In genomic region chr11:48798984-48799920, GRCm38 (mm10) we compare ENCODE assay signal across 8 mouse cellular contexts. TPM values are rescaled to one million over a fixed set of nuclear protein-coding genes. Genes with fewer than 3 reads are reported as not detected.
DNase-seq lines count a peak whose midpoint lies in the region; ATAC-seq and TF ChIP-seq lines count a peak whose summit lies in the region.

No protein-coding gene starts in this region.

- no peak for DNase-seq in heart, adult 9 months (ENCODE audit: low spot score in 2 of 2)
- peak; percentile 65 for DNase-seq in MEL (ENCODE audit: low read depth, low spot score)
- no peak for DNase-seq in liver, postnatal 0 days
- no peak for DNase-seq in layer of hippocampus, adult 11-12 months (ENCODE audit: low spot score)
- DNase-seq in left cerebral cortex, adult 11 months (ENCODE audit: low spot score): no peak
- no peak for DNase-seq in T-cell, adult 2 months (ENCODE audit: low spot score)

- no peak for TF ChIP-seq EP300 in MEL (IDR thresholded peaks at IDR 0.05; ENCODE audit: low read depth in 1 of 2, low read length in 2 of 2)
- TF ChIP-seq EP300 in liver, postnatal 0 days (IDR thresholded peaks at IDR 0.05; ENCODE audit: low read depth): no peak

- peaks cover 24% of the 10 kb centered on the region for H3K36me3 ChIP-seq in heart, embryonic 16.5 days (ENCODE audit: control insufficient read depth, insufficient read depth)
- peaks cover 31 to 37% of the 10 kb centered on the region in 2 experiments for H3K36me3 ChIP-seq in MEL (ENCODE audit: control insufficient read depth in 1 of 2, insufficient read depth in 2 of 2, low read length in 2 of 2)
- H3K36me3 ChIP-seq in forebrain, embryonic 15.5 days: peaks cover 25% of the 10 kb centered on the region
- H3K36me3 ChIP-seq in liver, postnatal 0 days (replicated peaks; ENCODE audit: insufficient read depth, low read length): peaks cover 28% of the 10 kb centered on the region

- H3K9me3 ChIP-seq in heart, embryonic 16.5 days (replicated peaks; ENCODE audit: control insufficient read depth, low read length): no peaks in the 10 kb centered on the region
- H3K9me3 ChIP-seq in MEL (replicated peaks; ENCODE audit: insufficient read depth, low read length): no peaks in the 10 kb centered on the region
- no peaks in the 10 kb centered on the region for H3K9me3 ChIP-seq in forebrain, embryonic 15.5 days
- H3K9me3 ChIP-seq in liver, postnatal 0 days (ENCODE audit: low read length): no peaks in the 10 kb centered on the region

- no peaks in the 10 kb centered on the region for H3K27me3 ChIP-seq in heart, embryonic 16.5 days (ENCODE audit: control insufficient read depth, insufficient read depth, low read length)
- no peaks in the 10 kb centered on the region for H3K27me3 ChIP-seq in MEL (ENCODE audit: control insufficient read depth in 1 of 2, insufficient read depth in 2 of 2, low read length in 2 of 2)
- no peaks in the 10 kb centered on the region for H3K27me3 ChIP-seq in forebrain, embryonic 15.5 days
- H3K27me3 ChIP-seq in liver, postnatal 0 days (ENCODE audit: insufficient read depth, low read length): no peaks in the 10 kb centered on the region

- peak overlapping the region; percentile 84 for H3K4me3 ChIP-seq in heart, embryonic 16.5 days (ENCODE audit: low read length)
- H3K4me3 ChIP-seq in MEL (ENCODE audit: control insufficient read depth in 1 of 2, insufficient read depth in 1 of 2, low read depth in 2 of 2, low read length in 2 of 2): peak overlapping the region; percentile 78 to 96
- H3K4me3 ChIP-seq in forebrain, embryonic 15.5 days: peak overlapping the region; percentile 88
- peak overlapping the region; percentile 74 for H3K4me3 ChIP-seq in liver, postnatal 0 days (ENCODE audit: low read depth, low read length)

- H3K27ac ChIP-seq in heart, embryonic 16.5 days (ENCODE audit: low read length): peak overlapping the region; percentile 99
- H3K27ac ChIP-seq in MEL (ENCODE audit: control insufficient read depth, low read depth, low read length): peak overlapping the region; percentile 96
- peak overlapping the region; percentile 98 for H3K27ac ChIP-seq in forebrain, embryonic 15.5 days (replicated peaks)
- H3K27ac ChIP-seq in liver, postnatal 0 days (ENCODE audit: low read depth): peak overlapping the region; percentile 97

- no peak for TF ChIP-seq POLR2A in MEL (IDR thresholded peaks at IDR 0.05; ENCODE audit: control insufficient read depth in 1 of 2, insufficient read depth in 1 of 2, low read depth in 1 of 2, low read length in 2 of 2, poor library complexity in 1 of 2)

- TF ChIP-seq CTCF in MEL (IDR thresholded peaks at IDR 0.05 in 2 of 3, conservative IDR thresholded peaks at IDR 0.05 in 1 of 3; ENCODE audit: control insufficient read depth in 1 of 3, insufficient read depth in 1 of 3, low read depth in 2 of 3, low read length in 3 of 3, poor library complexity in 1 of 3, severe bottlenecking in 1 of 3): no peak
- no peak for TF ChIP-seq CTCF in liver, postnatal 0 days (IDR thresholded peaks at IDR 0.05; ENCODE audit: low read depth)

- H3K9ac ChIP-seq in heart, embryonic 16.5 days (ENCODE audit: low read length): peak overlapping the region; percentile 90
- peak overlapping the region; percentile 97 for H3K9ac ChIP-seq in MEL (ENCODE audit: control insufficient read depth, low read depth, low read length, poor library complexity, severe bottlenecking)
- peak overlapping the region; percentile 77 for H3K9ac ChIP-seq in forebrain, embryonic 15.5 days (replicated peaks)
- H3K9ac ChIP-seq in liver, postnatal 0 days (replicated peaks): peak overlapping the region; percentile 68

- ATAC-seq in heart, embryonic 16.5 days (replicated peaks; ENCODE audit: extremely low read depth, insufficient read depth, low FRiP score): no peak
- ATAC-seq in forebrain, embryonic 15.5 days (replicated peaks): peak; percentile 9; the same call in 1 of the 2 replicates
- ATAC-seq in liver, postnatal 0 days: peak; percentile 9

- no peak for TF ChIP-seq RAD21 in MEL (IDR thresholded peaks at IDR 0.05; ENCODE audit: low read depth, low read length)

- WGBS in heart, embryonic 16.5 days: 9% methylated on average over 18 of the region's 18 CpGs
- WGBS in forebrain, embryonic 15.5 days: 10% methylated on average over 18 of the region's 18 CpGs
- 3% methylated on average over 18 of the region's 18 CpGs for WGBS in liver, postnatal 0 days (ENCODE audit: insufficient replicate concordance)

- H3K4me2 ChIP-seq in heart, embryonic 16.5 days (ENCODE audit: low read depth, low read length): peak overlapping the region; percentile 69
- peak overlapping the region; percentile 93 for H3K4me2 ChIP-seq in forebrain, embryonic 15.5 days (replicated peaks)
- H3K4me2 ChIP-seq in liver, postnatal 0 days (ENCODE audit: low read depth, low read length): peak overlapping the region; percentile 85

- peaks cover 17% of the 10 kb centered on the region for H3K4me1 ChIP-seq in heart, embryonic 16.5 days (ENCODE audit: control insufficient read depth, insufficient read depth, low read length)
- H3K4me1 ChIP-seq in MEL (ENCODE audit: control insufficient read depth in 1 of 2, insufficient read depth in 2 of 2, low read length in 2 of 2): peaks cover 2 to 31% of the 10 kb centered on the region in 2 experiments; a peak in 3 of 4 replicates
- peaks cover 42% of the 10 kb centered on the region for H3K4me1 ChIP-seq in forebrain, embryonic 15.5 days
- peaks cover 36% of the 10 kb centered on the region for H3K4me1 ChIP-seq in liver, postnatal 0 days (ENCODE audit: insufficient read depth)

- peaks cover 55% of the 10 kb centered on the region for H3K79me2 ChIP-seq in MEL (ENCODE audit: control insufficient read depth, insufficient read depth, low read length, poor library complexity)

TF ChIP-seq in MEL, 35 proteins besides CTCF, POLR2A, EP300 and RAD21 (continues in another document):
- TF ChIP-seq MAX (IDR thresholded peaks at IDR 0.05; ENCODE audit: low read length) (peak; percentile 75), E2F4 (IDR thresholded peaks at IDR 0.05; ENCODE audit: borderline replicate concordance, low read depth, low read length) (no peak; the same call in 1 of the 2 replicates), RCOR1 (IDR thresholded peaks at IDR 0.05; ENCODE audit: low read depth, low read length) (peak; percentile 92), ZMIZ1 (IDR thresholded peaks at IDR 0.05; ENCODE audit: low read depth, low read length) (no peak), MYC (IDR thresholded peaks at IDR 0.05; ENCODE audit: low read depth, low read length) (peak; percentile 92; the same call in 1 of the 2 replicates), TAL1 (IDR thresholded peaks at IDR 0.05; ENCODE audit: low read length) (no peak), ETS1 (IDR thresholded peaks at IDR 0.05; ENCODE audit: low read depth, low read length) (peak; percentile 31; the same call in 1 of the 2 replicates), USF1 (IDR thresholded peaks at IDR 0.05; ENCODE audit: low read depth, low read length) (peak; percentile 15; the same call in 1 of the 2 replicates), GABPA (IDR thresholded peaks at IDR 0.05; ENCODE audit: low read depth, low read length) (no peak; the same call in 1 of the 2 replicates), CHD1 (IDR thresholded peaks at IDR 0.05; ENCODE audit: low read depth, low read length) (peak; percentile 92), MEF2A (IDR thresholded peaks at IDR 0.05; ENCODE audit: extremely low read depth, insufficient replicate concordance, low read depth, low read length, poor library complexity, severe bottlenecking) (no peak), BHLHE40 (IDR thresholded peaks at IDR 0.05; ENCODE audit: borderline replicate concordance, low read depth, low read length) (no peak), ZNF384 (IDR thresholded peaks at IDR 0.05; ENCODE audit: low read depth, low read length) (peak; percentile 96), MXI1 (IDR thresholded peaks at IDR 0.05; ENCODE audit: low read depth, low read length) (peak; percentile 79; the same call in 1 of the 2 replicates), NRF1 (IDR thresholded peaks at IDR 0.05; ENCODE audit: insufficient read depth, low read depth, low read length, poor library complexity, severe bottlenecking) (0 out of 2 replicates have a peak, but pooled peaks have one; percentile 5)

RNA-seq across cellular contexts. Expression of gene Rack1, which starts 0.9 kb away (rescaled TPM):
- polyA plus RNA-seq in heart, embryonic 16.5 days (2015; fragmentation: Nextera tagmentation; extraction: Ambion mirVana): 382 and 390 TPM in 2 replicates
- 5,378 and 5,815 TPM in 2 replicates for total RNA-seq in MEL (2012; rRNA removed)
- polyA plus RNA-seq in MEL (2012; ENCODE audit: insufficient read depth in 1 of 2, insufficient read length in 2 of 2, low read depth in 1 of 2, low replicate concordance in 2 of 2, missing spikeins in 1 of 2): 1,000 to 10,000 TPM in 1 of 2 experiments, 100 to 1,000 TPM in 1; 376 to 4,421 TPM
- 475 and 481 TPM in 2 replicates for polyA plus RNA-seq in forebrain, embryonic 15.5 days (2015; fragmentation: Nextera tagmentation; extraction: Ambion mirVana)
- polyA plus RNA-seq in liver, postnatal 0 days (2015; fragmentation: Nextera tagmentation; extraction: Ambion mirVana): 397 and 398 TPM in 2 replicates

RNA-seq across cellular contexts. Expression of gene Trim41, which starts 17.9 kb away (rescaled TPM):
- polyA plus RNA-seq in heart, embryonic 16.5 days (2015; fragmentation: Nextera tagmentation; extraction: Ambion mirVana): 4.2 and 4.3 TPM in 2 replicates
- 31.6 and 37.0 TPM in 2 replicates for total RNA-seq in MEL (2012; rRNA removed)
- polyA plus RNA-seq in MEL (2012; ENCODE audit: insufficient read depth in 1 of 2, insufficient read length in 2 of 2, low read depth in 1 of 2, low replicate concordance in 2 of 2, missing spikeins in 1 of 2): 10 to 100 TPM; 56.4 to 76.3 TPM
- 6.0 and 6.3 TPM in 2 replicates for polyA plus RNA-seq in forebrain, embryonic 15.5 days (2015; fragmentation: Nextera tagmentation; extraction: Ambion mirVana)
- polyA plus RNA-seq in liver, postnatal 0 days (2015; fragmentation: Nextera tagmentation; extraction: Ambion mirVana): 2.2 and 2.3 TPM in 2 replicates

RNA-seq across cellular contexts. Expression of gene Trim7, which starts 26.7 kb away (rescaled TPM):
- 0.89 and 0.98 TPM in 2 replicates for polyA plus RNA-seq in heart, embryonic 16.5 days (2015; fragmentation: Nextera tagmentation; extraction: Ambion mirVana)
- total RNA-seq in MEL (2012; rRNA removed): 0.72 and 0.81 TPM in 2 replicates
- 1 to 10 TPM in 1 of 2 experiments, not detected in 1; 1.3 TPM for polyA plus RNA-seq in MEL (2012; ENCODE audit: insufficient read depth in 1 of 2, insufficient read length in 2 of 2, low read depth in 1 of 2, low replicate concordance in 2 of 2, missing spikeins in 1 of 2)
- 1.4 and 1.7 TPM in 2 replicates for polyA plus RNA-seq in forebrain, embryonic 15.5 days (2015; fragmentation: Nextera tagmentation; extraction: Ambion mirVana)
- polyA plus RNA-seq in liver, postnatal 0 days (2015; fragmentation: Nextera tagmentation; extraction: Ambion mirVana): 0.48 and 0.52 TPM in 2 replicates

RNA-seq across cellular contexts. Expression of gene Gm12184, which starts 27.2 kb away (rescaled TPM):
- 0.55 and 0.66 TPM in 2 replicates for polyA plus RNA-seq in heart, embryonic 16.5 days (2015; fragmentation: Nextera tagmentation; extraction: Ambion mirVana)
- 7.1 and 10.9 TPM in 2 replicates for total RNA-seq in MEL (2012; rRNA removed)
- polyA plus RNA-seq in MEL (2012; ENCODE audit: insufficient read depth in 1 of 2, insufficient read length in 2 of 2, low read depth in 1 of 2, low replicate concordance in 2 of 2, missing spikeins in 1 of 2): 10 to 100 TPM in 1 of 2 experiments, not detected in 1; 15.3 TPM
- polyA plus RNA-seq in forebrain, embryonic 15.5 days (2015; fragmentation: Nextera tagmentation; extraction: Ambion mirVana): 4.5 and 5.8 TPM in 2 replicates
- polyA plus RNA-seq in liver, postnatal 0 days (2015; fragmentation: Nextera tagmentation; extraction: Ambion mirVana): 4.9 and 5.0 TPM in 2 replicates
